Mouse (Mus musculus): ENCODE results near the gene Rab33b. TPM values are rescaled to one million over a fixed set of nuclear protein-coding genes. Genes with fewer than 3 reads are reported as not detected.

Rab33b gene
- total RNA-seq, 2 experiments from 2014 or later: 9.3 to 10.3 TPM

Other genes with a start within 250 kb of the Rab33b start
- gene Elf2, start 143.3 kb upstream of the Rab33b start, total RNA-seq (2021): 10 to 100 TPM; 72.0 to 72.9 TPM
- gene Mgarp, start 87.2 kb upstream of the Rab33b start, total RNA-seq (2021): under 1 TPM; 0.33 to 0.34 TPM
- gene Ndufc1, start 74.9 kb upstream of the Rab33b start, total RNA-seq (2021): 1,000 to 10,000 TPM; 1,427 to 1,430 TPM
- 10 to 100 TPM; 44.8 to 45.0 TPM for gene Naa15, start 68.8 kb upstream of the Rab33b start, total RNA-seq (2021)
- 10 to 100 TPM; 56.2 to 56.7 TPM for gene Setd7, start 77.0 kb downstream of the Rab33b start, total RNA-seq (2021)
- gene Mgst2, start 176.4 kb downstream of the Rab33b start, total RNA-seq (2021): 1 to 10 TPM; 2.1 to 2.9 TPM

Measured in heart, postnatal 14 days (tissue).